8 mouse cellular contexts compared by ENCODE assay signal in the genomic region with DNA sequence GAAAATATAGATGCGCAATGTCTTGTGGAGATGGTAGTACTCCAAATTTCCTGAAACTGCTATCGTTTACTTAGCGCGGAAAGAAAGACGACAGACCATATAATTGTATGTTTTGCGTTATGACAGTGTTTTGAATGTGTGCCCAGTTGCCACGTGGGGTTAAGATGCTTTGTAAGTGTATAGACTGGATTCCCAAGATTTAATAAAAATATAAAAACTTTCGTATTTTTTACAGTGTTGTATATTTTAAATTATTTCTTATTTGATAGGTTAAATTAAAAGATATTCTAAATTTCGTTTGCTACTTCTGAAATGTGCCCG. TPM values are rescaled to one million over a fixed set of nuclear protein-coding genes. Genes with fewer than 3 reads are reported as not detected.
DNase-seq lines count a peak whose midpoint lies in the region; ATAC-seq lines count a peak whose summit lies in the region.

No protein-coding gene starts in this region.

- peak overlapping the region; percentile 95 for H3K27ac ChIP-seq in kidney, embryonic 14.5 days (ENCODE audit: low read depth, low read length)
- H3K27ac ChIP-seq in forebrain, embryonic 15.5 days (replicated peaks), result peak overlapping the region; percentile 93
- H3K27ac ChIP-seq in liver, embryonic 11.5 days (ENCODE audit: low read depth, low read length), result peak overlapping the region; percentile 93
- peak overlapping the region; percentile 95 for H3K27ac ChIP-seq in stomach, embryonic 15.5 days

- H3K4me2 ChIP-seq in kidney, embryonic 14.5 days (replicated peaks; ENCODE audit: low read depth, low read length), result peak overlapping the region; percentile 54
- H3K4me2 ChIP-seq in forebrain, embryonic 15.5 days (replicated peaks), result peak overlapping the region; percentile 56
- H3K4me2 ChIP-seq in liver, embryonic 11.5 days, result peak overlapping the region; percentile 70
- H3K4me2 ChIP-seq in stomach, embryonic 15.5 days, result peak overlapping the region; percentile 55

- peak overlapping the region; percentile 76 for H3K4me3 ChIP-seq in kidney, embryonic 14.5 days (ENCODE audit: low read length)
- H3K4me3 ChIP-seq in forebrain, embryonic 15.5 days, result peak overlapping the region; percentile 97
- peak overlapping the region; percentile 89 for H3K4me3 ChIP-seq in liver, embryonic 11.5 days (ENCODE audit: low read depth, low read length)
- peak overlapping the region; percentile 80 for H3K4me3 ChIP-seq in stomach, embryonic 15.5 days (replicated peaks)

- peaks cover 8% of the 10 kb centered on the region; the same call in 1 of the 2 replicates for H3K36me3 ChIP-seq in kidney, embryonic 14.5 days (ENCODE audit: control insufficient read depth, insufficient read depth, low read length)
- H3K36me3 ChIP-seq in forebrain, embryonic 15.5 days, result 0 out of 2 replicates have a peak, but pooled peaks cover 2% of the 10 kb centered on the region
- H3K36me3 ChIP-seq in liver, embryonic 11.5 days (ENCODE audit: control insufficient read depth, insufficient read depth, low read length), result peaks cover 6% of the 10 kb centered on the region; the same call in 1 of the 2 replicates
- H3K36me3 ChIP-seq in stomach, embryonic 15.5 days, result peaks cover 2% of the 10 kb centered on the region; the same call in 1 of the 2 replicates

- no peaks in the 10 kb centered on the region for H3K27me3 ChIP-seq in kidney, embryonic 14.5 days (ENCODE audit: control insufficient read depth, insufficient read depth, low read length)
- H3K27me3 ChIP-seq in forebrain, embryonic 15.5 days, result no peaks in the 10 kb centered on the region
- no peaks in the 10 kb centered on the region for H3K27me3 ChIP-seq in liver, embryonic 11.5 days (replicated peaks; ENCODE audit: control insufficient read depth, insufficient read depth, low read length)
- no peaks in the 10 kb centered on the region for H3K27me3 ChIP-seq in stomach, embryonic 15.5 days (replicated peaks)

- 10% methylated on average over 10 of the region's 10 CpGs for WGBS in kidney, embryonic 14.5 days
- 11% methylated on average over 10 of the region's 10 CpGs for WGBS in forebrain, embryonic 15.5 days
- WGBS in liver, embryonic 11.5 days, result 8% methylated on average over 10 of the region's 10 CpGs
- WGBS in stomach, embryonic 15.5 days, result 10% methylated on average over 10 of the region's 10 CpGs

- DNase-seq in kidney, postnatal 36 days, result no peak
- DNase-seq in MN1 (ENCODE audit: low spot score) (peak; percentile 36), adipocyte (ENCODE audit: low spot score) (no peak)
- DNase-seq in liver, embryonic 11.5 days (ENCODE audit: low spot score), result no peak
- DNase-seq in B cell, adult 2 months, result no peak

- peaks cover 8% of the 10 kb centered on the region; the same call in 1 of the 2 replicates for H3K4me1 ChIP-seq in kidney, embryonic 14.5 days (ENCODE audit: control insufficient read depth, insufficient read depth, low read length)
- peaks cover 11% of the 10 kb centered on the region for H3K4me1 ChIP-seq in forebrain, embryonic 15.5 days
- H3K4me1 ChIP-seq in liver, embryonic 11.5 days (replicated peaks; ENCODE audit: control insufficient read depth, insufficient read depth, low read length), result peaks cover 7% of the 10 kb centered on the region
- H3K4me1 ChIP-seq in stomach, embryonic 15.5 days, result peaks cover 8% of the 10 kb centered on the region; the same call in 1 of the 2 replicates

- ATAC-seq in kidney, embryonic 14.5 days (ENCODE audit: low FRiP score, low TSS enrichment), result no peak
- no peak; the same call in 1 of the 2 replicates for ATAC-seq in forebrain, embryonic 15.5 days (replicated peaks)
- ATAC-seq in liver, embryonic 11.5 days (replicated peaks; ENCODE audit: low FRiP score), result no peak
- ATAC-seq in stomach, embryonic 15.5 days (ENCODE audit: insufficient read depth, low FRiP score, low read depth), result no peak

- H3K9ac ChIP-seq in kidney, embryonic 14.5 days (ENCODE audit: low read depth, low read length), result peak overlapping the region; percentile 90
- H3K9ac ChIP-seq in forebrain, embryonic 15.5 days (replicated peaks), result peak overlapping the region; percentile 96
- peak overlapping the region; percentile 96 for H3K9ac ChIP-seq in liver, embryonic 11.5 days (ENCODE audit: low read depth, low read length)
- peak overlapping the region; percentile 84; the same call in 1 of the 2 replicates for H3K9ac ChIP-seq in stomach, embryonic 15.5 days

- H3K9me3 ChIP-seq in kidney, embryonic 14.5 days (ENCODE audit: control insufficient read depth, low read length), result no peaks in the 10 kb centered on the region
- no peaks in the 10 kb centered on the region for H3K9me3 ChIP-seq in forebrain, embryonic 15.5 days
- no peaks in the 10 kb centered on the region for H3K9me3 ChIP-seq in liver, embryonic 11.5 days (ENCODE audit: control insufficient read depth, low read length)
- no peaks in the 10 kb centered on the region for H3K9me3 ChIP-seq in stomach, embryonic 15.5 days

RNA-seq across cellular contexts. Expression of a gene that starts 0.8 kb away (rescaled TPM):
- 20.6 and 32.9 TPM in 2 replicates for polyA plus RNA-seq in kidney, embryonic 14.5 days (2014; fragmentation: Nextera tagmentation; extraction: Ambion mirVana)
- 24.5 and 25.5 TPM in 2 replicates for polyA plus RNA-seq in forebrain, embryonic 15.5 days (2015; fragmentation: Nextera tagmentation; extraction: Ambion mirVana)
- polyA plus RNA-seq in liver, embryonic 11.5 days (2014; fragmentation: Nextera tagmentation; extraction: Ambion mirVana), result 28.9 and 35.1 TPM in 2 replicates
- polyA plus RNA-seq in stomach, embryonic 15.5 days (2015; fragmentation: Nextera tagmentation; extraction: Ambion mirVana), result 22.9 and 23.3 TPM in 2 replicates

RNA-seq across cellular contexts. Expression of a gene that starts 17.4 kb away (rescaled TPM):
- polyA plus RNA-seq in kidney, embryonic 14.5 days (2014; fragmentation: Nextera tagmentation; extraction: Ambion mirVana), result 0.09 TPM in 1 of 2 replicates, not detected in the other
- polyA plus RNA-seq in forebrain, embryonic 15.5 days (2015; fragmentation: Nextera tagmentation; extraction: Ambion mirVana), result 0.38 and 0.61 TPM in 2 replicates
- polyA plus RNA-seq in liver, embryonic 11.5 days (2014; fragmentation: Nextera tagmentation; extraction: Ambion mirVana), result not detected in 2 replicates
- polyA plus RNA-seq in stomach, embryonic 15.5 days (2015; fragmentation: Nextera tagmentation; extraction: Ambion mirVana), result 2.0 TPM in 2 replicates

RNA-seq across cellular contexts. Expression of a gene that starts 49.1 kb away (rescaled TPM):
- 183 and 293 TPM in 2 replicates for polyA plus RNA-seq in kidney, embryonic 14.5 days (2014; fragmentation: Nextera tagmentation; extraction: Ambion mirVana)
- 102 and 115 TPM in 2 replicates for polyA plus RNA-seq in forebrain, embryonic 15.5 days (2015; fragmentation: Nextera tagmentation; extraction: Ambion mirVana)
- polyA plus RNA-seq in liver, embryonic 11.5 days (2014; fragmentation: Nextera tagmentation; extraction: Ambion mirVana), result 211 and 219 TPM in 2 replicates
- polyA plus RNA-seq in stomach, embryonic 15.5 days (2015; fragmentation: Nextera tagmentation; extraction: Ambion mirVana), result 153 and 172 TPM in 2 replicates

RNA-seq across cellular contexts. Expression of a gene that starts 49.3 kb away (rescaled TPM):
- 16.9 and 19.7 TPM in 2 replicates for polyA plus RNA-seq in kidney, embryonic 14.5 days (2014; fragmentation: Nextera tagmentation; extraction: Ambion mirVana)
- 40.1 and 42.7 TPM in 2 replicates for polyA plus RNA-seq in forebrain, embryonic 15.5 days (2015; fragmentation: Nextera tagmentation; extraction: Ambion mirVana)
- polyA plus RNA-seq in liver, embryonic 11.5 days (2014; fragmentation: Nextera tagmentation; extraction: Ambion mirVana), result 20.6 and 23.1 TPM in 2 replicates
- polyA plus RNA-seq in stomach, embryonic 15.5 days (2015; fragmentation: Nextera tagmentation; extraction: Ambion mirVana), result 25.7 and 29.5 TPM in 2 replicates

RNA-seq across cellular contexts. Expression of a gene that starts 49.4 kb away (rescaled TPM):
- 3.1 and 5.5 TPM in 2 replicates for polyA plus RNA-seq in kidney, embryonic 14.5 days (2014; fragmentation: Nextera tagmentation; extraction: Ambion mirVana)
- polyA plus RNA-seq in forebrain, embryonic 15.5 days (2015; fragmentation: Nextera tagmentation; extraction: Ambion mirVana), result 21.2 and 21.8 TPM in 2 replicates
- polyA plus RNA-seq in liver, embryonic 11.5 days (2014; fragmentation: Nextera tagmentation; extraction: Ambion mirVana), result 3.9 and 4.8 TPM in 2 replicates
- 8.7 and 9.7 TPM in 2 replicates for polyA plus RNA-seq in stomach, embryonic 15.5 days (2015; fragmentation: Nextera tagmentation; extraction: Ambion mirVana)
